Mouse (Mus musculus) CD4-positive naive resting alpha-beta T cell, adult 76 days (primary cell): Measurements from ENCODE around the gene Macrod2. TPM values are rescaled to one million over a fixed set of nuclear protein-coding genes. Genes with fewer than 3 reads are reported as not detected.

Source experiments
- total RNA-seq: library from RNA; stranded (reverse); gene quantifications from one replicate; pipeline ENCODE4 v1.2.4, GENCODE M21; 2023

Macrod2 gene
- not detected for total RNA-seq

GRCm38 (mm10) chr2:140395179-140395578 lies at the start of gene Macrod2:
Gene Macrod2, plus strand, starts transcription at chr2:140395309.

DNA sequence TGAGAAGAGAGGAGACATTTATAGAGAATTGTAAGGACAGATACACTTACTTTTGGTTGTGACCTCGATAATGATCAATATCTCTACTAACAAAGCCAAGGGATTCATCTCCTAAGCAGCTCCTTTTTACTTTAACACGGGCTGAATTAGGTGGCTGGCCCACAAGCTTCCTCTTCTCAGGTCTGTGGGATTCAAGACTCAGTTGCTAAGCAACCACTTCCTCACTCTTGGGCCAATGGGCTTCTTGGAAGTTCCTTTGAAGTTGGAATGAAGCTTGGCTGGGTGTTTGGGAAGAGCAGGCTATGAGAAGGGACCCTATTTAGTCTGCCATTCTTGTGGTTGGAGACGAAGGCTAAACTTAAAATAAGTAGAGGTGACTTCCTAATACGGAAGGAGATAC lies 5.6 kb upstream of the Macrod2 start, which contains the start of gene Sel1l2:
Gene Sel1l2 (minus strand): TSS at position 182 of the 400 bp plus-strand sequence.

GRCm38 (mm10) chr2:140670963-140671702 lies 276.0 kb downstream of the Macrod2 start, which contains the start of gene Flrt3:
Gene Flrt3, minus strand, starts transcription at chr2:140671469.

Other genes starting within 250 kb of the Macrod2 start
- gene Gm17374, start 243.3 kb upstream of the Macrod2 start, total RNA-seq, result not detected
- gene Esf1, start 224.7 kb upstream of the Macrod2 start, total RNA-seq, result 35.4 TPM
- 18.6 TPM for gene Ndufaf5, start 224.7 kb upstream of the Macrod2 start, total RNA-seq
- not detected for gene Sel1l2, start 5.6 kb upstream of the Macrod2 start, total RNA-seq